Mouse (Mus musculus) olfactory bulb, adult 2 months (tissue): ENCODE measurements around the gene Galnt17.

ENCODE experiments used
- CTCF ChIP-seq: fragments of 200-500 bp; IDR thresholded peaks from 2 replicates; pipeline ENCODE4 v1.5.1; 2012; ENCODE audit warnings: low read depth, mild to moderate bottlenecking, low read length, moderate library complexity; ENCODE audit not compliant: insufficient read depth
- POLR2A ChIP-seq: fragments of 200-500 bp; IDR thresholded peaks from 2 replicates; pipeline ENCODE4 v1.6.1; 2012; ENCODE audit warnings: mild to moderate bottlenecking, low read depth, low read length, moderate library complexity; ENCODE audit not compliant: insufficient read depth

- TF ChIP-seq CTCF (no peak), POLR2A (no peak)
Observed at GRCm38 (mm10) chr5:131039611-131040313, 268.5 kb downstream of the Galnt17 start.
